Mouse (Mus musculus) gastrocnemius, postnatal 25 days (tissue): ENCODE data around the gene Trib2. TPM values are rescaled to one million over a fixed set of nuclear protein-coding genes. Genes with fewer than 3 reads are reported as not detected.
A peak's percentile ranks its signal among the peaks of the same experiment; 100 is the strongest.

Source experiments
- DNase-seq: peaks from one replicate; pipeline ENCODE4 v3.0.0; 2022
- long read RNA-seq, 2 experiments: library from polyadenylated mRNA; stranded (forward); transcript quantifications; one replicate each; pipeline ENCODE4 v2.0.0; 2021
- total RNA-seq, 2 experiments: library from RNA; stranded (reverse); gene quantifications; 1 replicate in 1 of 2; 2 replicates in 1 of 2; pipeline ENCODE4 v1.2.3; 2021

Gene Trib2
- total RNA-seq: 10 to 100 TPM; 13.6 to 20.0 TPM
- long read RNA-seq, experiment 1, full-length matches to known transcripts: 7 of 12 reads
- long read RNA-seq, experiment 1, partial matches to known transcripts: 0 of 12 reads
- long read RNA-seq, experiment 1, other reads (novel, unspliced or antisense): 5 of 12 reads
- long read RNA-seq, experiment 2, full-length matches to known transcripts: 5 of 6 reads
- long read RNA-seq, experiment 2, partial matches to known transcripts: 0 of 6 reads
- long read RNA-seq, experiment 2, other reads (novel, unspliced or antisense): 1 of 6 reads

GRCm38 (mm10) chr12:15816740-15817178 lies at the start of gene Trib2:
TSS of gene Trib2 (minus strand) at chr12:15816922.
- DNase-seq: peak; percentile 97

- DNase-seq: no peak
Observed at GRCm38 (mm10) chr12:15858005-15858404, 41.3 kb upstream of the Trib2 start.

DNA sequence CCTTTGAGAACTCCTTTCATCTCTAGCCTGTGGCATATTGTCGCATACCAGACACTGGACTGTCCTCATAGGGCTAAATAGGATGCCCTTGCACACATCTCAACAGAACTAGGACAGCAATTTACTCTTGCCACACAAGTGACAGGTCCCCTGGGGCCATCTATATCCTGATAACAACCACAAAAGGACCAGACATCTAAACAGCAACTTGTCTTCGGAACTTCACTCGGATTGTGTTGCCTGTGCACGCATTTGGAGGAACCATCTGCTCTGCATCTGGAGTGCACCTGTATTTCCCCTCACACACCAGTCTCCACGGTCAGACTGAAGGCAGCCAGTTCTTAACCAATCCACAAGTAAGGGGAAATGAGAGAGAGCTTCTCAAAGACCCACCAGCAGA lies 39.2 kb upstream of the Trib2 start:
- DNase-seq: no peak

DNA sequence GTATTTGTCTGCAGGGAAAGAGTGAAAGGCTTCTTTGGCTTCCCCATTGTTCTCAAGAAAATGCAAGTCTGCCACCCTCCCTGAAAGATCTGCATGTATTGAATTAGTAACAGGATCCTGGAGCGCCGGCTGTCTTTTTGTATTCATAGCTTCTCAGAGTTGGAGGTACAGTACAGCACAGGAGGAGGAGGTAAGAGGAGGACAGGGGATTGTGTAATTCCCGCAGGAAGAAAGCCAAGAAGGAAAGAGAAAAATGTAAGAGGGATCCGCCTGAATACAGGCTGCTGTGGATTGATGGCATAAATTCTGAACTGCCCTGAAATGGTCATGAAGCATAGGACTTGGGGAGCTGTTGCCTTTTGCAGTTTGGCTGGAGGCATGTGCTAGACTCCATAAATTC lies 36.1 kb upstream of the Trib2 start:
- no peak for DNase-seq

DNA sequence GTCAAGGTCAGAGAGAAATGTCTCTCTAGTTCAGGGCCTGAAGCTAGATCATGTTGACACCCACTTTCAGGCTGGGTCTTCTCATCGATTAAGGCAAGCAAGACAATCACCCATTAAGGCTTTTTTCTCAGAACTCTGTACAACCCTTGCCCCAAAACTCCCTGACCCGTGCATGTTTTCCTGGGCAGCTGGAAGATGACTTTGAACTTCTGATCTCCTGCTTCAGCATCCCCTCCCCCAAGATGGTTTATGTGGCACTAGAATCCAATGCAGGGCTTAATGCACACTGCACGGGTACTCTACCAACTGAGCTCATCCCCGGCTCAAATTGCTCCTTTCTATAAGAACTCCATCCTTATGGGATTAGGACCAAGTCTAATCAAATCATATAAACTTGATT lies 35.3 kb upstream of the Trib2 start:
- no peak for DNase-seq

DNA sequence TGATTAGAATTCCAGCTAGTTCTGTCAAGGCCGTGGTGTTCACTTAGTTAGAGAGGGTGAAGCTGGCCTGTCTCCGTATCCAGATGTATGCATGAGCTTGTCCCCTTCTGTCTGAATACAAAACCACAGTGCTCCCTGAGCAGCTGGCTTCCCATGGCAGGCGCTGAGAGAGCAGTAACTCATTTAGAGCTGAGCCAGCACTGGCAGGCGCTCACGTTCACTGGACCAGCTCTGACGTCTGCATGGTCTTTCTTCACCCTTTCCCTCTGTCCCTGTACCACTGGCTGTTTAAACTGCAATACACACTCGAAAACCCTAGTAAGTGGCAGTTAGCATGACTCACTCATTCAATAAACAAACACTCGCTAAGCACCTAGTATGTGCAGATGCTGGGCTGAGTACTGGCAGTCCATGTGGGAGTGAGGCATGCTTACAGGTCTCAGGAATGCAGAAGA lies 33.7 kb upstream of the Trib2 start:
- DNase-seq: peak; percentile 71

- DNase-seq: peak; percentile 85
Observed at GRCm38 (mm10) chr12:15849861-15850294, 33.2 kb upstream of the Trib2 start.

- peak; percentile 16 for DNase-seq
Observed at GRCm38 (mm10) chr12:15848391-15848790, 31.7 kb upstream of the Trib2 start.

- no peak for DNase-seq
Observed at GRCm38 (mm10) chr12:15844701-15845100, 28.0 kb upstream of the Trib2 start.

- no peak for DNase-seq
Observed at GRCm38 (mm10) chr12:15840864-15841557, 24.3 kb upstream of the Trib2 start.

- no peak for DNase-seq
Observed at GRCm38 (mm10) chr12:15838201-15838600, 21.5 kb upstream of the Trib2 start.

DNA sequence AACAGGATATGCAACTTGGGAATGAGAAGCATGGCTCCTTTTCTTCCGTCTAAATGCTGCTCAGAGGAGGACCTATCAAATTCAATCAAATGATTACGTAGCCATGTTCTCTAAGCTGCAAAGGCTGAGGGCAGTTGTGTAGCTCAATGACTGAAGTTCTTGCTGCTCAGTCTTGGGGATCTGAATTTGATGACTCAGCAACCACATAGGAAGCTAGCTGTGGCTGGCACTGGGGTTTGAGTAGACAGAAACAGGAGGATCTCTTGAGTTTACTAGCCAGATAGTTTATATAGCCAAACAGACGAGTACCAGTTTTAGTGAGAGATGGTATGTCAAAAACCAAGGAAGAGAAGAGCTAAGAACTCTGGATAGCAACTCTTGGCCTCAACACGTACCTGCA lies 20.8 kb upstream of the Trib2 start:
- DNase-seq: no peak

GRCm38 (mm10) chr12:15832674-15833052 lies 15.9 kb upstream of the Trib2 start:
- DNase-seq: no peak

DNA sequence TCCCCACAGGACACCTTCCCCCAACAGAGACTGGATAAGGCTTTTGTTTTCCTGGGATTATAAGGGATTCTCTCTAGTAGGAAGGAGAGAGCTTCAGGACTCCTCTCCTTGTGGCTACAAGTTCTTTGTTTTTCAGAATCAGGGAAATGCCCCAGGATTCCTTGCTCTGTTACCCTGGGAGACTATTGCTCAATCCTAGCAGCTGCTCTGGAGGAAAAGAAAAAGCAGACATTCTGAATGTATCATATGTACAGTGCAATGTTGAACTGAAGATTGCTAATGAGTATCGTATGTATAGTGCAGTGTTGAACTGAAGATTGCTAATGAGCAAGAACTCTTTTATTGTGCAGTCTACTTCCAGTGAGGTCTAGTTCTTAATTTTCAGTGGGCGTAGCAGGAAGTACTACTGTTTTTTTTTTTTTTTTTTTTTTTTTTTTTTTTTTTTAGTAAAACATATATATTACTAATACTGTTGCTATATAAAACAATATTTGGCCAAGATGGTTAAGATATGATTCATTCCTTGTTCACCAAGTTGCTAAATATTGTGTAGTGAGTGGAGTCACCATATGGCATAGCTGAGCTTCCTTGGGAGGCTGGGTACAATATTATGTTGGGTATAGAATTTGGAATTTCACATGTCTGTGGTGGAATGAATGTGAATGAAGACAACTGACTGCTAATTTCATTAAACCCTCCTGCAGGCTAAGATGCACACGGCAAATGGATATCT lies 15.4 kb upstream of the Trib2 start:
- no peak for DNase-seq

DNA sequence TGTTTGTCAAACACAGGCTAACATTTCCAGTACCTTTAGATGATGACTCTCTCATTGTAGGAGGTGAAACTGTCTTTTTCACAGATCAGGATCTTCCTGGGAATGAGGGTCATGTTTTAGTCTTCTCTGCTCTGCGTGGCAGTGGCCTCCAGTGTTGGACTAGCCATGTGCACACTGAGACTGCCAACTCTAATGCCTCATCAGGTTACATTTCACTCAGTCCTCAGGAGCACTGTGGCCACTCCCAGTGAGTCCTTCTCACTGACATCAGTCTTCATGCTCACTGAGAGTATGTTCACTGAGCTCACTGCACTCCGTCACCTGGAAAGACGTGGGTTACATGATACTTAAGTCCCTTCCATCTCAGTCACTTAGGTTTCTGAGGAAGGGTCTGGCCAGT lies 14.0 kb upstream of the Trib2 start:
- no peak for DNase-seq

DNA sequence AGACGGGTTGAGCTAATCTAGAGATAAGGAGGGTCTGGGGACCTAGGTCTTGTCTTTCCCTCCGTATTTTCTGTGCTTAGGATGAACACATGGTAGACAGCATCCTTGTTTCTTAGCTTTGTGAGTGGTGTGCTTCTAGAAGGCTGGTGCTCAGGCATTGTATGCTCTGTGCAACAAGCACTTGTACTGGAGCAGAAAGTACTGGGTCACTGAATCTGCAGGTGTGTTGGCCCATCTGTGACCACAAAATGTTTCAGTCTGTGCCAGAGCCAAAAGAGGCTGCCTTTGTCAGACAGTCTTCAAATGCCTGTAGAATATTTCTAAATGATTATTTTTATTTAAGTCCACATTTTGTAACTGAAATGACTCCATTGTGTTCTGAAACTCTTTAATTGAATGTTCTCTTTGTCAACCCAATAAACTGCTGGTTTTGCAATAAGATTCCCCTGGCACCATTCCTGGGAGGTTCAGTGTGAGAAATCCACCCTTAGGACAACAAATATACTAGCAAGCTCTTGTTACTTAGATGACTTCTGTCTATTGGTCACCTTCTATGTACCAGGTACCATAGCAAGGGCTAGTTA lies 12.2 kb upstream of the Trib2 start:
- DNase-seq: no peak

DNA sequence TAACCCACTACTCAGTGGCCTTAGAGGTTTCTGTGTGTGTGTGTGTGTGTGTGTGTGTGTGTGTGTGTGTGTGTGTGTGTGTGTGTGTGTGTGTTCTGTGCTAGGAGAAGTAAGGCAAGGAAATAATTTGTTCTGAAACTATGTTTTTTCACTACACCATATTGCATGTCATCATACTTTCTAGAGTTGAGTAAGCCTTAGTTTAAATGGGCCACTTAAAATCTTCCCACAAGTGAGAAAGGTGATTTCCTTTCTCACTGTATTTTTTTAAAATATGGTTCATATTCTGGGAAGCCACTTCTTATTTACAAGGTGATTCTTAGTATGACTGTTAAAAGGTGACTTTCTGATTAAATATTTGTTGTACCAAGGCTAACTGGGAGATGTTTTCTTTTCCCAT lies 4.3 kb upstream of the Trib2 start:
- no peak for DNase-seq

- no peak for DNase-seq
Observed at GRCm38 (mm10) chr12:15817365-15817764, 643 bp upstream of the Trib2 start.

- peak; percentile 61 for DNase-seq
Observed at GRCm38 (mm10) chr12:15816254-15816605, 492 bp downstream of the Trib2 start.

- peak; percentile 66 for DNase-seq
Observed at GRCm38 (mm10) chr12:15815576-15816253, 1.0 kb downstream of the Trib2 start.

- no peak for DNase-seq
Observed at GRCm38 (mm10) chr12:15815170-15815575, 1.5 kb downstream of the Trib2 start.
